Mouse (Mus musculus): ENCODE data around the gene Ccr3.

- TF ChIP-seq ZNF384 (IDR thresholded peaks at IDR 0.05; ENCODE audit: low read depth, low read length) (no peak), MAFK (IDR thresholded peaks at IDR 0.05; ENCODE audit: insufficient read depth, low read depth, low read length) (no peak)
These were observed 8.5 kb upstream of the Ccr3 start for GRCm38 (mm10) chr9:124013270-124013669.

Measured in ES-E14 (cell line).